Mouse (Mus musculus) olfactory bulb, adult 2 months (tissue): ENCODE results near the gene Apobec3.

Experiments used
- CTCF ChIP-seq: fragments of 200-500 bp; IDR thresholded peaks from 2 replicates; pipeline ENCODE4 v1.5.1; 2012; ENCODE audit warnings: low read depth, mild to moderate bottlenecking, low read length, moderate library complexity; ENCODE audit not compliant: insufficient read depth
- POLR2A ChIP-seq: fragments of 200-500 bp; IDR thresholded peaks from 2 replicates; pipeline ENCODE4 v1.6.1; 2012; ENCODE audit warnings: mild to moderate bottlenecking, low read depth, low read length, moderate library complexity; ENCODE audit not compliant: insufficient read depth

DNA sequence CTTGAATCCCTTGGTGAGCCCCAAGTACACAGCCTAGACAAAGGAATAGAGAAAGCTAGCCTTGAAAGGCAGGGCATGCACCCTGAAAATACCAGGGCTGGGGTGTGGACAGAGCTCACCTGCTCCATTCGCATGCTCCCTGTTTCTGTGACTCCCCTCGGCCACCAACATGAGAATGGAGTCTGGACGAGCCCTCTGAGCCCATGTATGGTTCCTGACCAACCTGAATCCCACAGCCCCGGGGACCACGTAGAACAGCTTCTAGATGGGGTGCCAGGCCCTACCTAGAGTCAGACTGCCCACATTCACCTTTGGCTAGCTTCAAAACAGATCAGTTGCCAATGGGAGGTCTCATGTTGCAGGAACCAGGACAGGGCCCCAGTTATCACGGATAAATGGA, 59.8 kb downstream of the Apobec3 start:
- TF ChIP-seq CTCF, result no peak
- no peak for TF ChIP-seq POLR2A
